Mouse (Mus musculus): ENCODE measurements around the gene Prkch. TPM values are rescaled to one million over a fixed set of nuclear protein-coding genes. Genes with fewer than 3 reads are reported as not detected.
A peak's percentile ranks its signal among the peaks of the same experiment; 100 is the strongest.

The Prkch gene
- polyA plus RNA-seq, 1 experiment: 11.4 TPM

GRCm38 (mm10) chr12:73715331-73715730, 130.7 kb downstream of the Prkch start:
- DNase-seq (ENCODE audit: low read depth): no peak

- DNase-seq (ENCODE audit: low read depth): no peak
Measured at GRCm38 (mm10) chr12:73715954-73716731, 131.5 kb downstream of the Prkch start.

- DNase-seq (ENCODE audit: low read depth): no peak
Measured at GRCm38 (mm10) chr12:73718036-73718435, 133.4 kb downstream of the Prkch start.

- DNase-seq (ENCODE audit: low read depth): no peak
Measured at GRCm38 (mm10) chr12:73719816-73720215, 135.2 kb downstream of the Prkch start.

GRCm38 (mm10) chr12:73720466-73720865, 135.9 kb downstream of the Prkch start:
- no peak for DNase-seq (ENCODE audit: low read depth)

GRCm38 (mm10) chr12:73722060-73722459, 137.5 kb downstream of the Prkch start:
- no peak for DNase-seq (ENCODE audit: low read depth)

GRCm38 (mm10) chr12:73723067-73723466, 138.5 kb downstream of the Prkch start:
- no peak for DNase-seq (ENCODE audit: low read depth)

- no peak for DNase-seq (ENCODE audit: low read depth)
Measured at GRCm38 (mm10) chr12:73723887-73724286, 139.3 kb downstream of the Prkch start.

- no peak for DNase-seq (ENCODE audit: low read depth)
Measured at GRCm38 (mm10) chr12:73725825-73726604, 141.4 kb downstream of the Prkch start.

- DNase-seq (ENCODE audit: low read depth): peak; percentile 98
Measured at GRCm38 (mm10) chr12:73727046-73727445, 142.4 kb downstream of the Prkch start.

- DNase-seq (ENCODE audit: low read depth): no peak
Measured at GRCm38 (mm10) chr12:73730603-73731002, 146.0 kb downstream of the Prkch start.

- DNase-seq (ENCODE audit: low read depth): no peak
Measured at GRCm38 (mm10) chr12:73731093-73731492, 146.5 kb downstream of the Prkch start.

- no peak for DNase-seq (ENCODE audit: low read depth)
Measured at GRCm38 (mm10) chr12:73731848-73732540, 147.4 kb downstream of the Prkch start.

GRCm38 (mm10) chr12:73732862-73733261, 148.3 kb downstream of the Prkch start:
- peak; percentile 88 for DNase-seq (ENCODE audit: low read depth)

GRCm38 (mm10) chr12:73736931-73737330, 152.3 kb downstream of the Prkch start:
- DNase-seq (ENCODE audit: low read depth): no peak

GRCm38 (mm10) chr12:73739611-73740219, 155.1 kb downstream of the Prkch start:
- peak; percentile 97 for DNase-seq (ENCODE audit: low read depth)

GRCm38 (mm10) chr12:73742577-73742976, 158.0 kb downstream of the Prkch start:
- no peak for DNase-seq (ENCODE audit: low read depth)

GRCm38 (mm10) chr12:73743087-73743486, 158.5 kb downstream of the Prkch start:
- no peak for DNase-seq (ENCODE audit: low read depth)

GRCm38 (mm10) chr12:73746072-73746471, 161.5 kb downstream of the Prkch start:
- DNase-seq (ENCODE audit: low read depth): no peak

GRCm38 (mm10) chr12:73748373-73748772, 163.8 kb downstream of the Prkch start:
- no peak for DNase-seq (ENCODE audit: low read depth)

GRCm38 (mm10) chr12:73754476-73755150, 170.0 kb downstream of the Prkch start:
- peak; percentile 94 for DNase-seq (ENCODE audit: low read depth)
